Comparison of ENCODE assay signal across 28 mouse cellular contexts in the genomic region with DNA sequence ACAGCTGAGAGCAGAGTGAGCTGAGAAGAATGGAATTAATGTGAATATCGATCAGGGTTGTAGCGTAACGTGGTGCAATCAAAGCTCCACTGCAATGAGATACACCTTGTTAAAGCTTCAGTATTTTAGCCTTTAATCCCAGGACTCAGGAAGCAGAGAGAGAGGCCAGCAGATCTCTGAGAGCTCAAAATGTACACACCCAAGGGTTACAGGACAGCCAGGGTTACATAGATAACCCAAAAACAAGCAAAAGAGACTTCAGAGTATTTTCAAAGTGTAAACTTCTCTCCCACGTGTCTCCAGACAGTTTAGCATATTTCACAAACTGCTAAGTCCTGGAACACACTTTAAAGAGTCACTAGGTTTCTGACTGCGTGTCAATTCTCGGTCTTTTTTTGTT.
DNase-seq lines count a peak whose midpoint lies in the region; ATAC-seq and TF ChIP-seq lines count a peak whose summit lies in the region.
"Had no signal": no experiment of that assay in that cellular context is flagged by ENCODE, and none has a peak within 500 bp of the region (broad histone marks: within the 10 kb centered on the region; RNA-seq: fewer than 3 reads in every experiment).

No protein-coding gene starts in this region.

- no peak for ATAC-seq in heart, embryonic 13.5 days (ENCODE audit: extremely low read depth, insufficient number of reproducible peaks, low FRiP score, low TSS enrichment)
- no peak for ATAC-seq in hindbrain, postnatal 0 days
- ATAC-seq in liver, postnatal 0 days, result peak; percentile 44
- ATAC-seq: forebrain, embryonic 16.5 days; intestine, embryonic 16.5 days; lung, postnatal 0 days had no signal

- peaks cover 37% of the 10 kb centered on the region for H3K36me3 ChIP-seq in heart, embryonic 13.5 days
- peaks cover 8% of the 10 kb centered on the region for H3K36me3 ChIP-seq in hindbrain, postnatal 0 days (ENCODE audit: insufficient read depth, low read length)
- H3K36me3 ChIP-seq in hindbrain, embryonic 10.5 days, result peaks cover 7% of the 10 kb centered on the region
- peaks cover 26% of the 10 kb centered on the region for H3K36me3 ChIP-seq in liver, postnatal 0 days (replicated peaks; ENCODE audit: insufficient read depth, low read length)
- H3K36me3 ChIP-seq: hindbrain, embryonic 12.5 days had no signal

- TF ChIP-seq POLR2A in embryonic fibroblast, embryonic 13.5 days (IDR thresholded peaks at IDR 0.05; ENCODE audit: low read depth, low read length), result no peak

- no peak for TF ChIP-seq CTCF in hindbrain, postnatal 0 days (IDR thresholded peaks at IDR 0.05; ENCODE audit: low read depth)
- TF ChIP-seq CTCF in embryonic fibroblast, embryonic 13.5 days (IDR thresholded peaks at IDR 0.05; ENCODE audit: borderline replicate concordance, insufficient read depth, low read length), result no peak
- TF ChIP-seq CTCF in liver, postnatal 0 days (IDR thresholded peaks at IDR 0.05; ENCODE audit: low read depth), result no peak

- no peaks in the 10 kb centered on the region for H3K9me3 ChIP-seq in heart, embryonic 13.5 days
- H3K9me3 ChIP-seq in hindbrain, postnatal 0 days (ENCODE audit: low read length), result no peaks in the 10 kb centered on the region
- H3K9me3 ChIP-seq in hindbrain, embryonic 10.5 days, result no peaks in the 10 kb centered on the region
- H3K9me3 ChIP-seq in liver, postnatal 0 days (ENCODE audit: low read length), result no peaks in the 10 kb centered on the region
- H3K9me3 ChIP-seq: embryonic facial prominence, embryonic 12.5 days; hindbrain, embryonic 12.5 days; megakaryocyte, embryonic 14.5 days; midbrain, embryonic 12.5 days; neural tube, embryonic 13.5 days had no signal

- no peak overlapping the region for H3K4me3 ChIP-seq in heart, embryonic 13.5 days
- no peak overlapping the region for H3K4me3 ChIP-seq in hindbrain, postnatal 0 days (ENCODE audit: low read length)
- H3K4me3 ChIP-seq in hindbrain, embryonic 10.5 days, result no peak overlapping the region
- H3K4me3 ChIP-seq in embryonic fibroblast, embryonic 13.5 days (ENCODE audit: insufficient read depth, low read length), result 0 out of 2 replicates have a peak overlapping the region, but pooled peaks have one; percentile 3
- H3K4me3 ChIP-seq in liver, postnatal 0 days (ENCODE audit: low read depth, low read length), result no peak overlapping the region
- H3K4me3 ChIP-seq: embryonic facial prominence, embryonic 12.5 days; erythroblast, embryonic 14.5 days; hindbrain, embryonic 12.5 days; megakaryocyte, embryonic 14.5 days; midbrain, embryonic 12.5 days; neural tube, embryonic 13.5 days had no signal

- intact Hi-C loops in heart, postnatal 25 days (cut with DNase I), result no loop called here

- no peak for TF ChIP-seq EP300 in liver, postnatal 0 days (IDR thresholded peaks at IDR 0.05; ENCODE audit: low read depth)

- DNase-seq in heart, postnatal 25 days (ENCODE audit: low spot score), result no peak
- DNase-seq in hindbrain, postnatal 0 days (ENCODE audit: low spot score), result no peak
- no peak for DNase-seq in hindbrain, embryonic 10.5 days (ENCODE audit: low spot score)
- no peak for DNase-seq in liver, postnatal 0 days
- no peak for DNase-seq in cerebellum, postnatal 4 days (ENCODE audit: low spot score in 2 of 2)
- DNase-seq: adrenal gland, postnatal 10 days; cerebellum, adult 8-10 months; cerebellum, postnatal 25 days; kidney, adult 8-10 months; kidney, postnatal 10 days; layer of hippocampus, adult 9-11 months; lung, adult 18-20 months; lung, postnatal 4 days; right cerebral cortex, postnatal 4 days; thymus, adult 2 months; thymus, postnatal 36 days had no signal

- no peak overlapping the region for H3K9ac ChIP-seq in heart, embryonic 13.5 days
- no peak overlapping the region for H3K9ac ChIP-seq in hindbrain, postnatal 0 days (replicated peaks; ENCODE audit: low read length)
- no peak overlapping the region for H3K9ac ChIP-seq in liver, postnatal 0 days (replicated peaks)
- H3K9ac ChIP-seq: embryonic facial prominence, embryonic 12.5 days; hindbrain, embryonic 12.5 days; midbrain, embryonic 12.5 days; neural tube, embryonic 13.5 days had no signal

- WGBS in heart, embryonic 13.5 days, result 68% methylated on average over 6 of the region's 6 CpGs
- 83% methylated on average over 6 of the region's 6 CpGs for WGBS in hindbrain, postnatal 0 days
- 87% methylated on average over 6 of the region's 6 CpGs for WGBS in hindbrain, embryonic 10.5 days
- 57% methylated on average over 6 of the region's 6 CpGs for WGBS in liver, postnatal 0 days (ENCODE audit: insufficient replicate concordance)

- peak overlapping the region; percentile 55 for H3K27ac ChIP-seq in heart, embryonic 13.5 days (replicated peaks)
- no peak overlapping the region for H3K27ac ChIP-seq in hindbrain, postnatal 0 days
- H3K27ac ChIP-seq in hindbrain, embryonic 10.5 days, result no peak overlapping the region
- H3K27ac ChIP-seq in embryonic fibroblast, embryonic 13.5 days (ENCODE audit: insufficient read depth, low read length), result peak overlapping the region; percentile 96
- no peak overlapping the region for H3K27ac ChIP-seq in liver, postnatal 0 days (ENCODE audit: low read depth)
- H3K27ac ChIP-seq: embryonic facial prominence, embryonic 12.5 days; hindbrain, embryonic 12.5 days; midbrain, embryonic 12.5 days; neural tube, embryonic 13.5 days had no signal

- no peaks in the 10 kb centered on the region for H3K27me3 ChIP-seq in heart, embryonic 13.5 days (replicated peaks)
- H3K27me3 ChIP-seq in hindbrain, postnatal 0 days (ENCODE audit: insufficient read depth, low read length), result no peaks in the 10 kb centered on the region
- H3K27me3 ChIP-seq in hindbrain, embryonic 10.5 days (ENCODE audit: insufficient read depth, poor library complexity, severe bottlenecking), result no peaks in the 10 kb centered on the region
- H3K27me3 ChIP-seq in liver, postnatal 0 days (ENCODE audit: insufficient read depth, low read length), result no peaks in the 10 kb centered on the region
- H3K27me3 ChIP-seq: embryonic facial prominence, embryonic 12.5 days; hindbrain, embryonic 12.5 days; megakaryocyte, embryonic 14.5 days; midbrain, embryonic 12.5 days; neural tube, embryonic 13.5 days; Patski had no signal

- H3K4me1 ChIP-seq in heart, embryonic 13.5 days, result peaks cover 27% of the 10 kb centered on the region
- no peaks in the 10 kb centered on the region for H3K4me1 ChIP-seq in hindbrain, postnatal 0 days (ENCODE audit: insufficient read depth, low read length)
- peaks cover 9% of the 10 kb centered on the region for H3K4me1 ChIP-seq in hindbrain, embryonic 10.5 days (replicated peaks)
- H3K4me1 ChIP-seq in embryonic fibroblast, embryonic 13.5 days (ENCODE audit: control insufficient read depth, insufficient read depth, low read length), result peaks cover 18% of the 10 kb centered on the region
- no peaks in the 10 kb centered on the region; the same call in 1 of the 2 replicates for H3K4me1 ChIP-seq in liver, postnatal 0 days (ENCODE audit: insufficient read depth)
- H3K4me1 ChIP-seq: midbrain, embryonic 12.5 days had no signal

- peak overlapping the region; percentile 37 for H3K4me2 ChIP-seq in heart, embryonic 13.5 days
- 0 out of 2 replicates have a peak overlapping the region, but pooled peaks have one; percentile 3 for H3K4me2 ChIP-seq in hindbrain, postnatal 0 days (ENCODE audit: low read depth, low read length)
- H3K4me2 ChIP-seq in liver, postnatal 0 days (ENCODE audit: low read depth, low read length), result no peak overlapping the region
- H3K4me2 ChIP-seq: embryonic facial prominence, embryonic 12.5 days; hindbrain, embryonic 12.5 days; midbrain, embryonic 12.5 days; neural tube, embryonic 13.5 days had no signal

Comparison
In these comparisons a context has a peak if more than half of its experiments do, and no peak if none do; other contexts are left out.
1. H3K27ac ChIP-seq: peak in heart, embryonic 13.5 days (single experiment) and embryonic fibroblast, embryonic 13.5 days (single experiment); none in hindbrain, postnatal 0 days (single experiment), hindbrain, embryonic 10.5 days (single experiment) and liver, postnatal 0 days (single experiment).